Mouse (Mus musculus) hindbrain, postnatal 0 days (tissue): ENCODE measurements around the gene Gm20388. TPM values are rescaled to one million over a fixed set of nuclear protein-coding genes. Genes with fewer than 3 reads are reported as not detected.

ENCODE experiments used
- ATAC-seq: fragments of 200-750 bp; cut with Nextera tagmentation; 2 replicates; pipeline ENCODE4 v1.8.0; 2017; ENCODE audit warnings: mild to moderate bottlenecking, moderate TSS enrichment, moderate library complexity
- DNase-seq: peaks from one replicate; pipeline ENCODE4 v3.0.0-alpha.2; 2015; ENCODE audit warnings: low spot score
- H3K27ac ChIP-seq: fragments of 300-500 bp; sonication (generic); 2 replicates; pipeline ENCODE4 v1.5.1; 2014; ENCODE audit warnings: mild to moderate bottlenecking
- H3K27me3 ChIP-seq: fragments of 300-500 bp; sonication (generic); 2 replicates; pipeline ENCODE4 v1.6.1; 2014; ENCODE audit warnings: low read length, mixed read lengths; ENCODE audit not compliant: insufficient read depth
- H3K36me3 ChIP-seq: fragments of 300-500 bp; sonication (generic); 2 replicates; pipeline ENCODE4 v1.6.1; 2014; ENCODE audit warnings: low read length, mixed read lengths; ENCODE audit not compliant: insufficient read depth
- H3K4me1 ChIP-seq: fragments of 300-500 bp; sonication (generic); 2 replicates; pipeline ENCODE4 v1.6.1; 2014; ENCODE audit warnings: antibody characterized with exemption, low read length, mixed read lengths; ENCODE audit not compliant: insufficient read depth
- H3K4me2 ChIP-seq: fragments of 300-500 bp; sonication (generic); 2 replicates; pipeline ENCODE4 v1.6.1; 2014; ENCODE audit warnings: low read depth, mild to moderate bottlenecking, low read length, moderate library complexity, mixed read lengths
- H3K4me3 ChIP-seq: fragments of 300-500 bp; sonication (generic); 2 replicates; pipeline ENCODE4 v1.5.1; 2014; ENCODE audit warnings: low read length
- H3K9ac ChIP-seq: fragments of 300-500 bp; sonication (generic); replicated peaks from 2 replicates; pipeline ENCODE4 v1.6.1; 2014; ENCODE audit warnings: mild to moderate bottlenecking, low read length, moderate library complexity, mixed read lengths
- H3K9me3 ChIP-seq: fragments of 300-500 bp; sonication (generic); 2 replicates; pipeline ENCODE4 v1.6.1; 2016; ENCODE audit warnings: low read length, mixed read lengths
- CTCF ChIP-seq: IDR thresholded peaks from 2 replicates; pipeline ENCODE4 v1.5.1; 2016; ENCODE audit warnings: antibody characterized with exemption, control low read depth, low read depth
- WGBS: fragments of 180-500 bp; shearing (Covaris S2); extraction: QIAGEN DNeasy Blood & Tissue Kit; methylation state at CpG from one replicate; pipeline ENCODE4 v1.1.7; 2014; 5-methylcytosine and 5-hydroxymethylcytosine counted together
- polyA plus RNA-seq: library from polyadenylated mRNA; unstranded; fragments of >200 nt; fragmentation: Nextera tagmentation; extraction: Ambion mirVana; gene quantifications from 2 replicates; pipeline ENCODE4 v1.2.1, GENCODE M21; 2015
- total RNA-seq: library from RNA; depleted of rRNA; stranded (reverse); fragments of >200 nt; gene quantifications from 2 replicates; pipeline ENCODE4 v1.2.3, GENCODE M21; 2014

The Gm20388 gene
- total and polyA plus RNA-seq, 2 experiments from 2014 or later, result 71.3 TPM; not detected in 1

- Histone ChIP-seq H3K9me3 (no peaks in the 10 kb centered on the region), H3K36me3 (peaks cover 34% of the 10 kb centered on the region; the same call in 1 of the 2 replicates), H3K4me2 (no peak overlapping the region), H3K27ac (no peak overlapping the region), H3K27me3 (no peaks in the 10 kb centered on the region), H3K4me1 (0 out of 2 replicates have a peak, but pooled peaks cover 4% of the 10 kb centered on the region), H3K9ac (no peak overlapping the region), H3K4me3 (no peak overlapping the region)
- no peak for DNase-seq
- WGBS, result 80% methylated on average over 14 of the region's 14 CpGs
- TF ChIP-seq CTCF, result no peak
- no peak for ATAC-seq
Observed at GRCm38 (mm10) chr8:122635878-122636802, 2725.5 kb downstream of the Gm20388 start.

DNA sequence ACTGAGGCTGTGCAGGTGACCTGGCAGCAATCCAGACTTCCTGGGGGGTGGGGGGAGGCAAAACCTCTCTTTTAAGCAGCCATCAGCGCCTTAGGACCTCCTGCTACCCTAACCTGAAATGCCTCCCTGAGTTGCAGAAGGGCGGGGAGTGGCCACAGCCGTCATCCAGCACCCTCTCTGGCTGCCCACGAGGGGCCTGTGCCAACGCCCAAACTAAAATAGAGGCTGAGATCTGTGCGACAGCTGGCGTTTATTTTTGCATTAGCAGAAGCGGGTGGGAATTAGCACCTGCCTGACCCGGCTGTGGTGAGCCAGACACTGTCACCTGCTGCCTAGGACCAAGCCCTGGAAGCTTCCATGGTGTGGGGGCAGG, 2726.1 kb downstream of the Gm20388 start:
- no peaks in the 10 kb centered on the region for H3K9me3 ChIP-seq
- H3K4me1 ChIP-seq, result 0 out of 2 replicates have a peak, but pooled peaks cover 4% of the 10 kb centered on the region
- H3K27ac ChIP-seq, result no peak overlapping the region
- 54% methylated on average over 9 of the region's 9 CpGs for WGBS
- no peak for ATAC-seq
- DNase-seq, result no peak
- no peak for TF ChIP-seq CTCF
- no peak overlapping the region for H3K9ac ChIP-seq
- H3K27me3 ChIP-seq, result no peaks in the 10 kb centered on the region
- peaks cover 34% of the 10 kb centered on the region; the same call in 1 of the 2 replicates for H3K36me3 ChIP-seq
- no peak overlapping the region for H3K4me3 ChIP-seq
- H3K4me2 ChIP-seq, result no peak overlapping the region

DNA sequence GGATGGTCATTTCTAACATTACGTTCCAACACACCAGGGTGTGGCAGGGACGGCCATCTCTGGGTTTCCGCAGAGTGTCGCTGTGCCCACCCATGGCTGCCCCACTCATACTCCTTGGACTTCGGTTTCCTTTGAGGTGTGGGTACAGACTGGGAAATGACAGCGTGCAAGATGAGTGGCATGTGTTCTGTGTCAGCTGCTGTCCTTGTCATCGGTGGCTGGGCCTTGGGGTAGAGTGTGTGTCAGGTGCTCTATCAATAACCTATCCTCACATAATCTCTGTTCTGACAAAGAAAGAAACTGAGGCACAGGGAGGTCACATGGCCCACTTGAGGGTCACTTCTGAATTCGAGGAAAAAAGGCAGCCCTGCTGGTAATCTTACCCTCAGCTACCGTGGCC, 2726.6 kb downstream of the Gm20388 start:
- H3K4me3 ChIP-seq, result no peak overlapping the region

GRCm38 (mm10) chr8:122638601-122639000, 2728.0 kb downstream of the Gm20388 start:
- Histone ChIP-seq H3K27me3 (no peaks in the 10 kb centered on the region), H3K4me2 (no peak overlapping the region), H3K36me3 (peaks cover 26% of the 10 kb centered on the region; the same call in 1 of the 2 replicates), H3K4me3 (no peak overlapping the region), H3K27ac (peak overlapping the region; percentile 61; the same call in 1 of the 2 replicates), H3K9ac (no peak overlapping the region), H3K9me3 (no peaks in the 10 kb centered on the region), H3K4me1 (0 out of 2 replicates have a peak, but pooled peaks cover 4% of the 10 kb centered on the region)
- peak; percentile 30 for ATAC-seq
- peak; percentile 49 for DNase-seq
- TF ChIP-seq CTCF, result no peak
- WGBS, result 46% methylated on average over 16 of the region's 16 CpGs

More for the DNA sequence above, 2726.6 kb downstream of the Gm20388 start:
- Histone ChIP-seq H3K9ac (no peak overlapping the region), H3K36me3 (peaks cover 34% of the 10 kb centered on the region; the same call in 1 of the 2 replicates), H3K27me3 (no peaks in the 10 kb centered on the region), H3K4me2 (no peak overlapping the region), H3K9me3 (no peaks in the 10 kb centered on the region), H3K27ac (no peak overlapping the region), H3K4me1 (0 out of 2 replicates have a peak, but pooled peaks cover 4% of the 10 kb centered on the region)
- WGBS, result 89% methylated on average over 9 of the region's 9 CpGs
- no peak for DNase-seq
- no peak for TF ChIP-seq CTCF
- ATAC-seq, result no peak

- no peaks in the 10 kb centered on the region for H3K9me3 ChIP-seq
- DNase-seq (peak; percentile 82), ATAC-seq (peak; percentile 74)
- peaks cover 19% of the 10 kb centered on the region; the same call in 1 of the 2 replicates for H3K36me3 ChIP-seq
- H3K27me3 ChIP-seq, result no peaks in the 10 kb centered on the region
- TF ChIP-seq CTCF, result no peak
- 0 out of 2 replicates have a peak, but pooled peaks cover 4% of the 10 kb centered on the region for H3K4me1 ChIP-seq
- 22% methylated on average over 16 of the region's 16 CpGs for WGBS
- H3K4me3 ChIP-seq, result no peak overlapping the region
- H3K27ac ChIP-seq, result peak overlapping the region; percentile 61
- no peak overlapping the region for H3K4me2 ChIP-seq
- H3K9ac ChIP-seq, result no peak overlapping the region
Observed at GRCm38 (mm10) chr8:122639521-122640248, 2729.0 kb downstream of the Gm20388 start.

DNA sequence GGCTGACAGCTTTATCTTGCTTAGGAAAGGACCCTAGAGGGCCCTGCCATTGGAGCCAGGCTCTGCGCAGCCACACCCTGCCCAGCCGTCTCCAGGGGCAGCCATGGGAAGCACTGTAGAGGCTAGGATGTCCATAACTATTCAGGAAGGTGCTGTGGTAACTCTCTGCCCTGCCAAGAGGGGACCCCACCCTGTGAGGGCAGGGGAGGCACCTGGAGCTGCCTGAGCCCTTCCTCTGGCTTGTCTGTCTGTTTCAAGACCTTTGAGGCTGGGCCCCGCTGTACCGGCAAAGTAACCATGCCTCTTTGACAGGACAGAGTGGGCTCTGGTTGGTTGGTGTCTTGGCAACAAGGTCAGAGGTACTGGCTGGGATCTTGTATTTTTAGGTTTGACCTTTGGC, 2730.2 kb downstream of the Gm20388 start:
- 0 out of 2 replicates have a peak overlapping the region, but pooled peaks have one; percentile 26 for H3K27ac ChIP-seq
- no peak overlapping the region for H3K4me3 ChIP-seq
- WGBS, result 85% methylated on average over 4 of the region's 4 CpGs
- no peak for ATAC-seq
- no peak overlapping the region for H3K4me2 ChIP-seq
- no peak for TF ChIP-seq CTCF
- no peak for DNase-seq
- no peak overlapping the region for H3K9ac ChIP-seq
- peaks cover 11% of the 10 kb centered on the region; the same call in 1 of the 2 replicates for H3K36me3 ChIP-seq
- H3K27me3 ChIP-seq, result no peaks in the 10 kb centered on the region
- no peaks in the 10 kb centered on the region for H3K9me3 ChIP-seq
- H3K4me1 ChIP-seq, result 0 out of 2 replicates have a peak, but pooled peaks cover 4% of the 10 kb centered on the region
